Mouse (Mus musculus): ENCODE measurements around the gene Nat8f5. TPM values are rescaled to one million over a fixed set of nuclear protein-coding genes. Genes with fewer than 3 reads are reported as not detected.
"Not testable (repeated sequence)": the region's sequence is repeated elsewhere in the genome, so short reads cannot be mapped to it uniquely, and the experiment has no call there.

The Nat8f5 gene
- polyA plus RNA-seq, 1 experiment = not detected

DNA sequence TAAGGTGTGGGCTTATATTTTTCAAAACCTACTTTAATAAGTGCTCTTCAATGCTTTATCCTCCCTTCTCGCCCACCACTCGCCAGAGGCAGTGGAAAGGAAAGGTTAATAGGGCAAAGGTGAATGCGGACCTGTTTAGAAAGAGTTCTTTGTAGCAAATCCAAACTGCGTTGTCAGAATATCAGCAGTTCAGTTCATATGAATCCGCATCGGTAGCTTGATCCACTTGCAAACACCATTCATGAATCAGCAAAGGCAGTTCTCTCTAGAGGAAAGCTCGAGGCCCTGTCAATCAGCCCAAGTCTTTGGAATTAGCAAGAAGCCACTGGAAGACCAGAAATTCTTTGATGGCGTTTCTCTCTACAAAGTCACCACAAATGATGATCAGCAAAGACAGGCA lies 17.9 kb upstream of the Nat8f5 start:
- TF ChIP-seq GATA1 (IDR thresholded peaks at IDR 0.05; ENCODE audit: low read length) (no peak), TAL1 (IDR thresholded peaks at IDR 0.05; ENCODE audit: low read length) (no peak)
- Histone ChIP-seq H3K4me3 (replicated peaks) (no peak overlapping the region), H3K27me3 (ENCODE audit: control insufficient read depth) (no peaks in the 10 kb centered on the region), H3K4me1 (ENCODE audit: control insufficient read depth) (no peaks in the 10 kb centered on the region), H3K36me3 (ENCODE audit: control insufficient read depth) (no peaks in the 10 kb centered on the region), H3K9me3 (ENCODE audit: control insufficient read depth, low read length) (no peaks in the 10 kb centered on the region)

DNA sequence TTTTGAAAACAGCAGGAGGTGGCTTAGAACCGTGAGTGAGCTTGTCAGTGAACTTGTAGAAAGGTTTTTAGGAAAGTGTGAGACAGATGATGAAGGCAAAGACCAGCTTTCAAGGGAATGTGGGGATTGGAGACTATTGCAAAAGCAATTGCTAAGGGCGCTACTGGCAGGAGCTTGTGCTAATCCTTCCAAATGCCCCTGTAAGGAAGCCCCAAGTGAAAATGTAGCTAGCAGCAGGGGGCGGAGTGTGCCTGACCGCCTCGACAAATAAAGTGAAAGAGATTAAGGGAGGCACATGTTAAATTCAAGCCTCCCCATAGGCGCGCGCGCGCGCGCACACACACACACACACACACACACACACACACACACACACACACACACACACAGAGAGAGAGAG lies 16.5 kb upstream of the Nat8f5 start:
- H3K4me3 ChIP-seq (replicated peaks); H3K36me3 ChIP-seq (ENCODE audit: control insufficient read depth); H3K27me3 ChIP-seq (ENCODE audit: control insufficient read depth); H3K4me1 ChIP-seq (ENCODE audit: control insufficient read depth); H3K9me3 ChIP-seq (ENCODE audit: control insufficient read depth, low read length): not testable (repeated sequence)

GRCm38 (mm10) chr6:85836827-85837226 lies 16.1 kb upstream of the Nat8f5 start:
- H3K36me3 ChIP-seq (ENCODE audit: control insufficient read depth); H3K9me3 ChIP-seq (ENCODE audit: control insufficient read depth, low read length); H3K4me1 ChIP-seq (ENCODE audit: control insufficient read depth); H3K27me3 ChIP-seq (ENCODE audit: control insufficient read depth); H3K4me3 ChIP-seq (replicated peaks): not testable (repeated sequence)

DNA sequence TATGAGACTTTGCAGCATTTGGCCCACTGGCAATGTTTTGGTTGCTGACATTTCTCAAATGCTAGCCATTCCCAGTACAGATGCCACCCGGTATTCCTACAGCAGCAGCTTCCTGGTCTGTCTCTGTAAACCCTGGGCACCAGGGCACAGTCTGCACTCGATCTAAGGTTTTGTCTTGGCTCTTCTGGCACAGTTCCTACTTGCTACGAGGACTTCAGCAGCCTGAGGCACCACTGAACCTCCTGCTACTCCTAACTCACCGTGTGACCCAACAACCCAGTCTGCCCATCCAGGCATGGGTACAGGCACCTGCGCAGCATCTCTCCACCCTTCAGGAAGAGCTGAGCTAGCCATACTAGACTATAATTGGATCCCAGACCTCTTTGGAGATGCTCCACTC lies 15.3 kb upstream of the Nat8f5 start:
- not testable (repeated sequence) for H3K9me3 ChIP-seq (ENCODE audit: control insufficient read depth, low read length); H3K4me3 ChIP-seq (replicated peaks); H3K27me3 ChIP-seq (ENCODE audit: control insufficient read depth); H3K4me1 ChIP-seq (ENCODE audit: control insufficient read depth); H3K36me3 ChIP-seq (ENCODE audit: control insufficient read depth)

GRCm38 (mm10) chr6:85835104-85835503 lies 14.3 kb upstream of the Nat8f5 start:
- H3K4me1 ChIP-seq (ENCODE audit: control insufficient read depth); H3K9me3 ChIP-seq (ENCODE audit: control insufficient read depth, low read length); H3K27me3 ChIP-seq (ENCODE audit: control insufficient read depth); H3K4me3 ChIP-seq (replicated peaks); H3K36me3 ChIP-seq (ENCODE audit: control insufficient read depth): not testable (repeated sequence)

- H3K4me1 ChIP-seq (ENCODE audit: control insufficient read depth); H3K9me3 ChIP-seq (ENCODE audit: control insufficient read depth, low read length): not testable (repeated sequence)
These were observed 13.8 kb upstream of the Nat8f5 start for GRCm38 (mm10) chr6:85834504-85835100.

DNA sequence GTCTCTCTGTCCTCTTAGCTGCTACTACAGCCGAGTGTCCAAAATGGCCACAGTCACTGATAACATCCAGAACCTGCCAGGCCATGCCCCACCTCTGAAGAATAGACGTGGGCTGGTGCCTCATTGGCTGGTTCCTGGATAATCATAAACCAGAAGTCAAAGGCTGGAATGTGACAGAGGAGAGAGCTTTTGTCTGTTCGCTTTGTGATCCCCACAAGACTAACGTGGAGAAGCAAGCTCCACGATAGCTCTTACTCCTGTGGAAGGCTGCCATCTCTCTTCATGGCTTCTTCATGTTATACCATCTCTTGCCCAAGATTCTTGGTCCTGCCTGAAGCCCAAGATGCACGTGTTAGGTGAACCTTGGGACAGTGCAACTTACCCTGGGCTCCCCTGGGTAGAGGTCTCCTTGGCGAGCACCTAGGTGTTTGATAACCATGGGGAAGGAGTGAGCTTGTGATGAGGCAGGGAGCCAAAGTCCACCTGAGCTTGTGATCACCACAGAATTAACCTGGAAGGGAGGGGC lies 11.1 kb upstream of the Nat8f5 start, which contains the start of gene Nat8:
Gene Nat8 (minus strand): TSS at position 287 of the 526 bp plus-strand sequence.
- Histone ChIP-seq H3K4me3 (replicated peaks) (no peak within 1 kb of the TSS), H3K36me3 (ENCODE audit: control insufficient read depth) (no peaks in the 10 kb centered on the region), H3K4me1 (ENCODE audit: control insufficient read depth) (no peaks in the 10 kb centered on the region), H3K27me3 (ENCODE audit: control insufficient read depth) (no peaks in the 10 kb centered on the region), H3K9me3 (ENCODE audit: control insufficient read depth, low read length) (no peaks in the 10 kb centered on the region)
- TF ChIP-seq GATA1 (IDR thresholded peaks at IDR 0.05; ENCODE audit: low read length) = no peak
- TF ChIP-seq TAL1 (IDR thresholded peaks at IDR 0.05; ENCODE audit: low read length) = no peak

More at GRCm38 (mm10) chr6:85834504-85835100, 13.8 kb upstream of the Nat8f5 start:
- not testable (repeated sequence) for H3K4me3 ChIP-seq (replicated peaks); H3K27me3 ChIP-seq (ENCODE audit: control insufficient read depth); H3K36me3 ChIP-seq (ENCODE audit: control insufficient read depth)

DNA sequence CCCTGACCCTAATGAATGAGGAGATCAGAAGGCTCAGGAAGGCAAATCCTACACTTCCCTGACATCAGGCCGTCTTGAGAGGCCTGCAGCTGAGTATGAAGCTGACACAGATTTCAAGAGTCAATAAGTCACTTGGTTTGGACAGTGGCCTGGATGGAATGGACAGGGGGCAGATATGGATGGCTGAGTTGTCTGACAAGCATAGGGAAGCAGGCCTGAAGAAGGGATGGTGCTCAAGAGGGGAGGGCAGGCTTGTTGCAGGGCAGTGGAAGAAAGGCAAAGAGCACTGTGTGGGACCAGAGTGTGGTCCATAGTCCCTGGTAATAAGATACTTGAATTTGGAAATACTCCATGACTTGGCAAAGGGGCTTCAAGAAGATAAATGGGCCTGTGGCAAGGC lies 8.7 kb upstream of the Nat8f5 start:
- no peaks in the 10 kb centered on the region for H3K27me3 ChIP-seq (ENCODE audit: control insufficient read depth)
- no peaks in the 10 kb centered on the region for H3K4me1 ChIP-seq (ENCODE audit: control insufficient read depth)
- no peak overlapping the region for H3K4me3 ChIP-seq (replicated peaks)
- no peak for TF ChIP-seq GATA1 (IDR thresholded peaks at IDR 0.05; ENCODE audit: low read length)
- H3K36me3 ChIP-seq (ENCODE audit: control insufficient read depth) = no peaks in the 10 kb centered on the region
- no peaks in the 10 kb centered on the region for H3K9me3 ChIP-seq (ENCODE audit: control insufficient read depth, low read length)

DNA sequence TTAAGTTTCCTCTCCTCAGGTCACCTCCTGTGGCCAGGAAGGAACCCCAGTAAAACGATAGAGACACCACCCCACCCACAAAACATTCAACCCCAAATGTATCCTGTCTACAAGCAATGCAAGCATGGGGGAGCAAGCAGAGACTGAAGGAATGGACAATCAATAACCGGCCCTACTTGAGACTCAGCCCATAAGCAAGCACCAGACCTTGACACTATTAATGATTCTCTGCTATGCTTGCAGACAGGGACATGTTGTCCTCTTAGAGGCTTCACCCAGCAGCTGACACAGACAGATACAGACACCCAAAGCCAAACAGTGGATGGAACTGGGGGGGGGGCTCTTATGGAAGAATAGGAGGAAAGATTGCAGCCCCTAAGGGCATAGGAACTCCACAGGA lies 5.1 kb upstream of the Nat8f5 start:
- TF ChIP-seq TAL1 (IDR thresholded peaks at IDR 0.05; ENCODE audit: low read length) (no peak), GATA1 (IDR thresholded peaks at IDR 0.05; ENCODE audit: low read length) (no peak)
- Histone ChIP-seq H3K27me3 (ENCODE audit: control insufficient read depth) (no peaks in the 10 kb centered on the region), H3K36me3 (ENCODE audit: control insufficient read depth) (no peaks in the 10 kb centered on the region), H3K4me3 (replicated peaks) (no peak overlapping the region), H3K4me1 (ENCODE audit: control insufficient read depth) (no peaks in the 10 kb centered on the region), H3K9me3 (ENCODE audit: control insufficient read depth, low read length) (no peaks in the 10 kb centered on the region)

DNA sequence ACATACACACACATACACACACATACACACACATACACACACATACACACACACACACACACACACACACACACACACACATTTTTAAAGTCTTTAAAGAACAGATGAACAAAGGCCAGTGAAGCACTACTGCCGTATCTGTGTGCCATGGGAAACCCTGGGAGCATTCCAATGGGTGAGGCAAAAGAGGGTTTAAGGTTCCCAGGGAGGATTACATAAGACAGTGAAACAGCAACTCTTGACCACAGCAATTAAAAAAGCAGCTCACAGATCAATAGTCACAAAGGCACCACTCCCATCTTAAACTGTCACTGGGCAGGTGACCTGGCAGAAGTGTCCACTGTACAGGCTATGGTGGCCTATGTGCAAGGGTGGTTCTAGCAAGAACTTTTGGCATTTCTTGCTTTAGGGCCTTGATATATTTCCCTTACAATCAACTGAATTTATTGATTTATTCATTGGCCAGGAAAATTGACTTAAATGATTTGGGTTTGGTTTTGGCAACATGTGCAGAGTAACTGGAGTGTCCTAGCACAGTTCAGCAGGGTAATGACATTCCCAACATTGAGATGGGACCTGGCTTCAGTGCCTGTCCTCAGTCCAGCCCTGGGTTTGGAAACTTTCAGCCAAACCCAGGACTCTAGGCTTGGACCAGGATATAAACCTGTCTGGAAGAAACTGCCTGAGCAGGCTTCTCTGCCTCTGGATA lies 2.8 kb upstream of the Nat8f5 start:
- H3K4me3 ChIP-seq (replicated peaks) = no peak overlapping the region
- H3K4me1 ChIP-seq (ENCODE audit: control insufficient read depth) = no peaks in the 10 kb centered on the region
- no peaks in the 10 kb centered on the region for H3K36me3 ChIP-seq (ENCODE audit: control insufficient read depth)
- H3K9me3 ChIP-seq (ENCODE audit: control insufficient read depth, low read length) = no peaks in the 10 kb centered on the region
- no peak for TF ChIP-seq GATA1 (IDR thresholded peaks at IDR 0.05; ENCODE audit: low read length)
- TF ChIP-seq TAL1 (IDR thresholded peaks at IDR 0.05; ENCODE audit: low read length) = no peak
- H3K27me3 ChIP-seq (ENCODE audit: control insufficient read depth) = no peaks in the 10 kb centered on the region
